Mouse (Mus musculus) kidney, adult 10 weeks (tissue): ENCODE results near the gene F2rl3. TPM values are rescaled to one million over a fixed set of nuclear protein-coding genes. Genes with fewer than 3 reads are reported as not detected.

Experiments
- polyA plus RNA-seq: library from polyadenylated mRNA; stranded (reverse); fragments of 350-450 nt; fragmentation: Illumina TruSeq; extraction: RNeasy Lipid Tissue Mini Kit (QIAGEN cat#74804); gene quantifications from one replicate; pipeline ENCODE4 v1.2.3, GENCODE M21; 2014; ENCODE audit warnings: low read depth, low replicate concordance

The F2rl3 gene
- polyA plus RNA-seq: not detected

DNA sequence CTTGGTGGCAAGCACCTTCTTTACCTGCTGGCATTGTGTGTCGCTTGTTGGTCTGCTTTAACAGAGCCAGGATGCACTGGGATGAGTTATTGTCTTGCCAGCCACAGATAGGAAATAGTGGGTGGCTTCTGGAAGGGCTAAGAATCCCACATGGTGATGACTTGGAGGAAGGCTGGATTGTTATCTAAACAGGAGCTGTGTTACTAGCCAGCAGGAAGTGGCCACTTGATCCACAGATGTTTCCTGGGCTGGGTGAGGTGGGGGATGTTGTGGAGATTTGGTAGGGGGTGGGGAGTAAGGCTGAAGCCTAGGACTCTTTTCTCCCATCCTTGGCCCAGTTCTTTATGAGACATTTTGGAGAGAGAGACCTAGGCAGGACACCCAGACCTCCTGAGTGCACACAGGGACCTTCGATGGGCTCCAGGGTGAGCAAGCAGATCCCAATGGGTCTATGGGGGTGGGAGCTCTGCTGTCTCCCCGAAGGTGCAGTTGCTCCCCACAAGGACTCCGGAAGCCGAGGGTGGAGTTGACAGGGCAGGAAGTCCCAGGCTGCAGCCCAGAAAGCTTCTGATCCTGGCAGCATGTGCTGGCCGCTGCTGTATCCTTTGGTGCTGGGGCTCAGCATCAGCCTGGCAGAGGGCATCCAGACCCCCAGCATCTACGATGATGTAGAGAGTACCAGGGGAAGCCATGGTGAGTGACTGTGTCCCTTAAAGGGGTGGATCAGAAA, at the start of gene F2rl3:
Gene F2rl3, plus strand, starts transcription at position 559 of the 730 bp plus-strand sequence.

DNA sequence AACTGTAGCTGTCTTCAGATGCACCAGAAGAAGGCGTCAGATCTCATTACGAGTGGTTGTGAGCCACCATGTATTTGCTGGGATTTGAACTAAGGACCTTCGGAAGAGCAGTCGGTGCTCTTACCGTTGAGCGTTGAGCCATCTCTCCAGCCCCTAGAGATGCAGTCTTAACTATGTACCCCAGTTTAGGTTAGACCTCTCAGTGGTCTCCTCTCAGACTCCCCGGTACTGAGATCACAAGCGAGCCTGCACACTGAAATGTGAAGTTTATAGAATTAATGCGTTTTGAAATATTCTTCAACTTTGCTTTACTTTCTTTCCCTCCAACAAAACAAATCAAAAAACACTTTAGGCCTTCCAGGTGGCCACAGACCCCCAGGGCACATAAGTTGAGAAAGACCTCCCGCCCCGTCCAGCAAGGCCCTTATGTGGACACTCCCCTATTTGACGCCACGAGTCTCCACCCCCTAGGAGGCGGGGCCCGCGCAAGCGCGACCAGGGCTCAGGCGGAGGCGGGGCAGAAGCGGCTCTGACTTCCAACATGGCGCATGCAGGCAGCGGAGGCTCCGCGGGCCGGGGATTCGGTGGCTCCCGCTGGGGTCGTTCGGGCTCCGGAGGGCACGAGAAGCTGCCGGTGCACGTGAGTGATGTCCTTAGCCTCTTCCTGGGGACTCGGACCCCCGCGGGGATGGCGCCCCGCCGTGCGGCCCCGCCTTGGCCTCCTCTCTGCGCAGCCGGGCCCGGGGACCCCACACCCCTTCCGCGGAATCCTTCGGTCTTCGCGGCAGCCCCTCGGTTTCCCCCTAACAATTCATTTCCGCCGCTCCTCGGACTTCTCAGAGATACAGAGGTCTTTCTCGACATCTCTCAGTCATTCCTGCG, 38.7 kb upstream of the F2rl3 start, which contains the start of gene Sin3b:
Gene Sin3b, plus strand, starts transcription at position 517 of the 882 bp plus-strand sequence.

Other genes with a start within 250 kb of the F2rl3 start
- gene Med26, start 213.6 kb upstream of the F2rl3 start, polyA plus RNA-seq: 1.0 TPM
- 58.6 TPM for gene Smim7, start 190.8 kb upstream of the F2rl3 start, polyA plus RNA-seq
- 2.9 TPM for gene Tmem38a, start 189.8 kb upstream of the F2rl3 start, polyA plus RNA-seq
- gene Nwd1, start 115.2 kb upstream of the F2rl3 start, polyA plus RNA-seq: not detected
- 6.0 TPM for gene Sin3b, start 38.6 kb upstream of the F2rl3 start, polyA plus RNA-seq